Mouse (Mus musculus): ENCODE measurements around the gene Crisp2. TPM values are rescaled to one million over a fixed set of nuclear protein-coding genes. Genes with fewer than 3 reads are reported as not detected.

Crisp2 gene
- total and polyA plus RNA-seq, 3 experiments, result 0.08 to 17.6 (median 6.9) TPM

DNA sequence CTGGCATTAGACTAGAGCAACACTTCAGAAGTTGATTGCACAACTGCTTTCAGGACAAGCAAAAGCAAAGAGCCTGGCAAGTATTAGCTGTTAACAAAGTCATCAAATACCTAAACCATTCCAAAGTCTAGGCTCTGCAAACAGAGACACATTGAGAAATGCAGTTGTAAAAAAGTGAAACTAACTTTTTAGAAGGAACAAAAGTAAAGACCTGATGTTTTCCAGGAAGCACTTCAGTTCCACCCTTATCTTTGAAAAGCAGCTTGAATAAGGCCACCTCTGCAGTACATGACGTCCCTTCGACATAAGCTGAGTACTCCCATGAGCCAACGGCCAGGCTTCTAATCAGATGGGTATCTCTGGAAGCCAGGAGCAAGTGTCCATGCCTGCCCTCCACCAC, 253 bp downstream of the Crisp2 start:
- Histone ChIP-seq H3K4me1 (ENCODE audit: insufficient read depth, low read depth, low read length) (peaks cover 58% of the 10 kb centered on the region), H3K27me3 (ENCODE audit: insufficient read depth, low read length) (no peaks in the 10 kb centered on the region), H3K36me3 (replicated peaks) (no peaks in the 10 kb centered on the region), H3K4me3 (ENCODE audit: low read depth, low read length) (peak overlapping the region; percentile 16; the same call in 1 of the 2 replicates), H3K9me3 (replicated peaks) (no peaks in the 10 kb centered on the region)
- peak; percentile 53 for DNase-seq (ENCODE audit: low spot score)
- peak; percentile 88 for ATAC-seq (ENCODE audit: extremely low read depth, insufficient number of reproducible peaks, low FRiP score, poor library complexity, severe bottlenecking)
- TF ChIP-seq TAL1 (conservative IDR thresholded peaks at IDR 0.05; ENCODE audit: low read depth, low read length) (peak; percentile 99), CTCF (IDR thresholded peaks at IDR 0.05; ENCODE audit: low read depth, low read length) (no peak)

DNA sequence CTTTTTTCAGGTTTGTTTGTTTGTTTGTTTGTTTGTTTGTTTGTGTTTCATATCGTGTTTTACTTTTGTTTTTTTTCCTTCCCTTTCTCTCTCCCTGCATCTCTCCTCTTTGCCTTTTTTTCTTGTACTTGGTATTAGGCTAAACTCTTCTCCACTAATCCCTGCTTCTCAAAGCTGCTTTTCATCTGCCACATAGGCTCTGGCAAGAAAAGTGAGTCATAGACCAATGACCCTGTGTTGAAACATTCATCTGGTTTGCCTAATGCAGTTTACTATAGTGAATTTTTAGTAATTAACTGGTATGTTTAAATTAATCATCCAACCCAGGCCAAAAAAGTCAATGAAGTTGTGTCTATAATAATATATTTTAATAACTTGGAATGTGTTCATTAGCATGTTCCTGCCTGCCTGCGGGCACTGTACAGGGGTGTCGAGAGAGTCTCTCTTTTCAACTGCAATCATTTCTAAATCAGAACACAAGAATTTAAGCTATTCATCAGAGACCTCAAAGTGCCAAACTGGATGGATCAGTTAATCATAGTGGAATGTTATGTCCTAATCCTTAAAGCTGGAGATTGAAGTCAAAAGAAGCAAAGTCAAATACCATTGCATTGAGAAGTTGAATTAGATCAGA, 4.0 kb downstream of the Crisp2 start:
- DNase-seq (ENCODE audit: low spot score) (no peak), ATAC-seq (ENCODE audit: extremely low read depth, insufficient number of reproducible peaks, low FRiP score, poor library complexity, severe bottlenecking) (no peak)
- Histone ChIP-seq H3K36me3 (replicated peaks) (no peaks in the 10 kb centered on the region), H3K9me3 (replicated peaks) (no peaks in the 10 kb centered on the region), H3K4me1 (ENCODE audit: insufficient read depth, low read depth, low read length) (peaks cover 36% of the 10 kb centered on the region), H3K4me3 (ENCODE audit: low read depth, low read length) (no peak overlapping the region), H3K27me3 (ENCODE audit: insufficient read depth, low read length) (no peaks in the 10 kb centered on the region)
- TF ChIP-seq GATA1 (IDR thresholded peaks at IDR 0.05; ENCODE audit: borderline replicate concordance, low read length) (no peak), GATA2 (IDR thresholded peaks at IDR 0.05; ENCODE audit: borderline replicate concordance, low read depth, low read length) (no peak), TAL1 (conservative IDR thresholded peaks at IDR 0.05; ENCODE audit: low read depth, low read length) (no peak), CTCF (IDR thresholded peaks at IDR 0.05; ENCODE audit: low read depth, low read length) (no peak), POLR2AphosphoS5 (IDR thresholded peaks at IDR 0.05; ENCODE audit: insufficient replicate concordance, low read depth, low read length) (no peak)

DNA sequence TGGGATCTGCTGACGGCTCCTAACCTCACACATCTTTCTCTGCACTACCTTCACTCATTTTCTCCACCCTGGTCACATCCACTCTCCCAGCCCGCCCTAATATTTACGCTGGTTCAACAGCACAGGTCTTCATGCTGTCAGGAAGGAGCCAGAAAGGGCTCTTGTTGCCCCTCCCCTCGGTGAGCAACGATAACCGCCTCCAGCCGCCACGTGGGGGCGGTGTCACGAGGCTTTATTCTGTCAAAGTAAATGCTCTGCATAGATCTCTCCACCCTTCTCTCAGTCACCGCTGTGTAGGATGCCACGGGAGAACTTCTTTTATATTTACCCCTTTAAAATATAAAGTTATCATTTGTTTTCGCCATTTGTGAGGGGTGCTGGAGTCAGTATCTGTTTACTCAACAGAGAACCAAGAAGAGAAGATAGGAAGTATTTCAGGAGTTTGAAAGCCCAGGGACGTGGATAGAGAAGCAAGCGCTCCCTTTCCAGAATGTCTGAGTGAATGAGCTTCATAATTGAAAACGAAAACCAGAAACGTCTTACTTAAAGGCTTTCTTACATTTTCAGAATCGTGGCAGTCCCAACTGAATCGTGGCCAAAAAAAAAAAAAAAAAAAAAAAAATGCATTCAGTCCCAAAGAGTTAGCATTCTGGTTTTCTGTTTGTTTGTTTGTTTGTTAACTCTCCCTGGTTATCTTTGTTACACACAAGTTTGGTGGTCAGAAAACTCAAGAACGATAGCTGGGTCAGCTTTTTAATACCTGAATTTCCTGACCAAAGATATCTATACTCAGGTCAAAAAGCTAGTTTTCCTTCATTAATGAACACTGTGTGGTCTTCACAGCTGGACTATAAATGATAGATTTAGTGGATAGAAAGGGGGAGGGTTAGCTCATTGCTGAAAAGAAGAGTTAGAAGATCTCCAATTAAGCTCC, 12.6 kb downstream of the Crisp2 start:
- peak; percentile 27; the same call in 1 of the 2 replicates for TF ChIP-seq CTCF (IDR thresholded peaks at IDR 0.05; ENCODE audit: low read depth, low read length)
- no peak for TF ChIP-seq GATA1 (IDR thresholded peaks at IDR 0.05; ENCODE audit: borderline replicate concordance, low read length)
- Histone ChIP-seq H3K4me1 (ENCODE audit: insufficient read depth, low read depth, low read length) (peaks cover 25% of the 10 kb centered on the region), H3K4me3 (ENCODE audit: low read depth, low read length) (peak overlapping the region; percentile 45; the same call in 1 of the 2 replicates), H3K27me3 (ENCODE audit: insufficient read depth, low read length) (no peaks in the 10 kb centered on the region), H3K36me3 (replicated peaks) (no peaks in the 10 kb centered on the region), H3K9me3 (replicated peaks) (no peaks in the 10 kb centered on the region)
- ATAC-seq (ENCODE audit: extremely low read depth, insufficient number of reproducible peaks, low FRiP score, poor library complexity, severe bottlenecking), result peak; percentile 95
- DNase-seq (ENCODE audit: low spot score), result peak; percentile 20

DNA sequence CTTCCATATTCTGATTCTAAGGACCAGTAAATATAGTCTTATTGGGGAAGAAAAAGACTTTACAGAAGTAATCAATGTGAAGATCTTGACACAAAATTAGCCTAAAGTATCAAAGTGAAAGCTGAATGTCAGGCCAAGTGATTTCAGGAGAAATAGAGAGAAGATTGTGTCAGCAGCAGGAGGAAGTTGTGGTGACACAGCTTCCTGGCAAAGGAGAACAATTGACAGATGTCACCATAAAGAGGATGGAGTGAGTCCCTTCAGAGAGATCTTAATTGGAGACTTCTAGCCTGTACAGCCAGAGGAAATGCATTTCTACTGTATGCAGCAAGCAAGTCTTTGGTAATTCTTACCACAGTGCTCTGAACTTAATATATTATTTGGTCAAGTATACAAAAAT, 16.9 kb downstream of the Crisp2 start:
- DNase-seq (ENCODE audit: low spot score) (no peak), ATAC-seq (ENCODE audit: extremely low read depth, insufficient number of reproducible peaks, low FRiP score, poor library complexity, severe bottlenecking) (peak; percentile 43)
- H3K4me3 ChIP-seq (ENCODE audit: low read depth, low read length), result no peak overlapping the region
- no peaks in the 10 kb centered on the region for H3K9me3 ChIP-seq (replicated peaks)
- H3K36me3 ChIP-seq (replicated peaks), result no peaks in the 10 kb centered on the region
- H3K4me1 ChIP-seq (ENCODE audit: insufficient read depth, low read depth, low read length), result peaks cover 27% of the 10 kb centered on the region
- no peak for TF ChIP-seq POLR2AphosphoS5 (IDR thresholded peaks at IDR 0.05; ENCODE audit: insufficient replicate concordance, low read depth, low read length)
- no peak for TF ChIP-seq CTCF (IDR thresholded peaks at IDR 0.05; ENCODE audit: low read depth, low read length)
- no peak for TF ChIP-seq TAL1 (conservative IDR thresholded peaks at IDR 0.05; ENCODE audit: low read depth, low read length)
- H3K27me3 ChIP-seq (ENCODE audit: insufficient read depth, low read length), result no peaks in the 10 kb centered on the region

DNA sequence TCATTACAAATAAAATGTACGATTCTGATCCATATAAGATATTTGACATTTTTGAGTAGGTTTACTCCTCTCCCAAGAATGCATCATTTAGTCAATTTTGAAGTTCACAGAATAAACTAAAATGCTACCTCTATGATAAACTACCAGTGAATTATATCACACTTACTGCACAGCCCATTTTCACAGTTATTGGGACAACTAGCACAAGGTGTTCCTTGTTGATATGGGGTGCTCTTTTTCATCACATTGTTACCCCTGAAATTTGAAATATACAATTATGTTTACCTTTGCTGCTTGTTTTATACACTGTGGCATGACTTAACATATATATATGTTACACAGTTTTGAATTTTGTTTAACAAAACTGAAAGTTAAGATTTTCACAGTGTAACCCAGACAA, 39.7 kb downstream of the Crisp2 start:
- ATAC-seq (ENCODE audit: extremely low read depth, insufficient number of reproducible peaks, low FRiP score, poor library complexity, severe bottlenecking) (no peak), DNase-seq (ENCODE audit: low spot score) (no peak)
- Histone ChIP-seq H3K36me3 (replicated peaks) (no peaks in the 10 kb centered on the region), H3K4me1 (ENCODE audit: insufficient read depth, low read depth, low read length) (peaks cover 5% of the 10 kb centered on the region; the same call in 1 of the 2 replicates), H3K27me3 (ENCODE audit: insufficient read depth, low read length) (no peaks in the 10 kb centered on the region), H3K4me3 (ENCODE audit: low read depth, low read length) (no peak overlapping the region), H3K9me3 (replicated peaks) (no peaks in the 10 kb centered on the region)
- no peak for TF ChIP-seq GATA1 (IDR thresholded peaks at IDR 0.05; ENCODE audit: borderline replicate concordance, low read length)
- no peak for TF ChIP-seq CTCF (IDR thresholded peaks at IDR 0.05; ENCODE audit: low read depth, low read length)
- no peak for TF ChIP-seq TAL1 (conservative IDR thresholded peaks at IDR 0.05; ENCODE audit: low read depth, low read length)
- no peak for TF ChIP-seq POLR2AphosphoS5 (IDR thresholded peaks at IDR 0.05; ENCODE audit: insufficient replicate concordance, low read depth, low read length)
- TF ChIP-seq GATA2 (IDR thresholded peaks at IDR 0.05; ENCODE audit: borderline replicate concordance, low read depth, low read length), result no peak

DNA sequence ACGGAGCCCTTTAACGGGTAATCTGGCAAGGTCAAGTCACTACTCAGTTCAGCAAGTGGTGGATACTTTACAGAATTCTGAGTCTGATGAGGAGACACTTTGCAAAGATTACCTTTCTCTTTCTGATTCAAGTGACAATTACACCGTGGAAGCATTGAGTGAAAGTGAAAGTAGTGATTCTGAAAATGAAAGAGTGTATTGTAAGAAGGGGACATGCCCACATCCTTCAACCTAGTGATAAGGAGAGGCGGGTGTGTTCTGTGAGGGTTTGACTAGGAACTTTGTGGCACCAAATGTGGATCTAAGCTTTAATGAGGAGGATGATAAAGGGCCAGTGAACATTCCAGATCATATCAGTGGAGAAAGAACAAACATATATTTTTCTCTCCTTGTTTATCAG, 43.1 kb downstream of the Crisp2 start:
- H3K4me1 ChIP-seq (ENCODE audit: insufficient read depth, low read depth, low read length), result peaks cover 5% of the 10 kb centered on the region; the same call in 1 of the 2 replicates
- H3K4me3 ChIP-seq (ENCODE audit: low read depth, low read length), result no peak overlapping the region
- no peaks in the 10 kb centered on the region for H3K36me3 ChIP-seq (replicated peaks)
- TF ChIP-seq POLR2AphosphoS5 (IDR thresholded peaks at IDR 0.05; ENCODE audit: insufficient replicate concordance, low read depth, low read length) (no peak), TAL1 (conservative IDR thresholded peaks at IDR 0.05; ENCODE audit: low read depth, low read length) (no peak), CTCF (IDR thresholded peaks at IDR 0.05; ENCODE audit: low read depth, low read length) (no peak), GATA2 (IDR thresholded peaks at IDR 0.05; ENCODE audit: borderline replicate concordance, low read depth, low read length) (no peak), GATA1 (IDR thresholded peaks at IDR 0.05; ENCODE audit: borderline replicate concordance, low read length) (no peak)
- no peaks in the 10 kb centered on the region for H3K9me3 ChIP-seq (replicated peaks)
- no peaks in the 10 kb centered on the region for H3K27me3 ChIP-seq (ENCODE audit: insufficient read depth, low read length)
- DNase-seq (ENCODE audit: low spot score), result no peak
- peak; percentile 28; the same call in 1 of the 2 replicates for ATAC-seq (ENCODE audit: extremely low read depth, insufficient number of reproducible peaks, low FRiP score, poor library complexity, severe bottlenecking)
